Mouse (Mus musculus): ENCODE data around the gene Map4k4. TPM values are rescaled to one million over a fixed set of nuclear protein-coding genes. Genes with fewer than 3 reads are reported as not detected.

The Map4k4 gene
- polyA plus RNA-seq, 1 experiment from 2014 or later, result 42.8 TPM

DNA sequence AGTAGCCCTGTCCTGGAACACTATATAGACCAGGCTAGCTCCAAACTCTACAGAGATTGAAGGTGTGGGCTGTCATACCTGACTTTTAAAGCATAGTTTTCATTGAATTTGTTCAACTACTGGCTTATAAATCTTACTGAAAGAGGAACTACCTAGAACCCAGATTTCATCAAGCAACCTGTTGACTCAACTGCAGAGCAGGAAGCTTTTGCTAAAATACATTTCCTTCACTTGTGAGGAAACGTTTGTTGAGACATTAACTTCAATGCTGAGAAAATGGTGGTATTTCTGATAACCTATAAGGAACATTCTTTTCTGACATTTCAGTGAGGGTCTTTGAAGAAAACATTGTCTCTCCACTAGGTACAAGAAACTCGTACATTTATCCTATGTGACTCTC, 19.9 kb downstream of the Map4k4 start:
- H3K4me1 ChIP-seq, result peaks cover 73% of the 10 kb centered on the region
- ATAC-seq (ENCODE audit: insufficient number of reproducible peaks, insufficient read depth, low FRiP score, low TSS enrichment, low read depth), result no peak
- H3K36me3 ChIP-seq, result peaks cover 14% of the 10 kb centered on the region
- no peaks in the 10 kb centered on the region for H3K9me3 ChIP-seq
- no peak overlapping the region for H3K4me2 ChIP-seq
- 73% methylated on average over 2 of the region's 2 CpGs for WGBS
- no peak overlapping the region for H3K9ac ChIP-seq
- no peak overlapping the region for H3K27ac ChIP-seq
- H3K27me3 ChIP-seq, result no peaks in the 10 kb centered on the region
- H3K4me3 ChIP-seq, result no peak overlapping the region

DNA sequence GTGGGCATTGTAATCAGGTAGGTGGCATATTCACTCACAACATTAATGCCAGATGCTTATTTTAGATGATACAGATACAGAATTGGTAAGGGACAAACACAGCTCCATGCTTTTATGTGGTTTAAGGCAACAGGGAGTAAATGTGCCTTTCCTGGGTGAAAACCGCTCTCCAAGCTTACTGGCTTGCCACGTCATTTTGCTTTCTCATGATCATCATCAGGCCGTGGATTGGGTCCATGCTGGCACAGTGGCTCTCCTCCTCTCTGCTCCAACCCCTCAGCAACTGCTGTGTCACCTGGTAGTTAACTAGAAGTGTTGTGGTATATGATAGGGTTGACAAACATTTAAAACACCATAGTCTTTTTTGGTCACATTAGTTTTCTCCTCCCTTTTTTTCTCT, 21.3 kb downstream of the Map4k4 start:
- no peaks in the 10 kb centered on the region for H3K27me3 ChIP-seq
- H3K4me3 ChIP-seq, result no peak overlapping the region
- no peak overlapping the region for H3K9ac ChIP-seq
- WGBS, result 77% methylated on average over 3 of the region's 3 CpGs
- peaks cover 19% of the 10 kb centered on the region for H3K36me3 ChIP-seq
- H3K4me1 ChIP-seq, result peaks cover 79% of the 10 kb centered on the region
- ATAC-seq (ENCODE audit: insufficient number of reproducible peaks, insufficient read depth, low FRiP score, low TSS enrichment, low read depth), result no peak
- H3K4me2 ChIP-seq, result no peak overlapping the region
- no peaks in the 10 kb centered on the region for H3K9me3 ChIP-seq
- H3K27ac ChIP-seq, result no peak overlapping the region

DNA sequence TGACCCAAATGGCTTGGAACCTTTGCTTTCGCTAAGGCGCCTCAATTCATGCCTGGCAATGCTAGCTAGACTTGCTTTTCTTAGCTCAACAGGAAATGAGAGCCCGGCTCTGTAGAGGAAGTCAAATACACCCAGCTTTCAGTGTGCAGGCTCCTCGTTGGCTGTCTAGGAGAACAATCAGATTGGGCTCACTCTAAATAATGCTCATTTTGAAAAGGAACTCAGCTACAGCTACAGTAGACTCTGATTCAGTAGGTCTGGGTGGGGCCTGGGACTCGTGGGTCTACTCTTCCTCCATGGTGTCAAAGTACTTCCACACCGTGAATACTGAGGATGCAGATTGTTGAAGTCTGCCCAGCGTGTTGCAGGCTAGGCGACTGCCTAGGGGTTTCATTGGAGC, 22.0 kb downstream of the Map4k4 start:
- peaks cover 81% of the 10 kb centered on the region for H3K4me1 ChIP-seq
- H3K9me3 ChIP-seq, result no peaks in the 10 kb centered on the region
- H3K27me3 ChIP-seq, result no peaks in the 10 kb centered on the region
- no peak for ATAC-seq (ENCODE audit: insufficient number of reproducible peaks, insufficient read depth, low FRiP score, low TSS enrichment, low read depth)
- WGBS, result 31% methylated on average over 8 of the region's 8 CpGs
- H3K4me2 ChIP-seq, result no peak overlapping the region
- peak overlapping the region; percentile 48; the same call in 1 of the 2 replicates for H3K27ac ChIP-seq
- no peak overlapping the region for H3K4me3 ChIP-seq
- no peak overlapping the region for H3K9ac ChIP-seq
- H3K36me3 ChIP-seq, result peaks cover 19% of the 10 kb centered on the region

DNA sequence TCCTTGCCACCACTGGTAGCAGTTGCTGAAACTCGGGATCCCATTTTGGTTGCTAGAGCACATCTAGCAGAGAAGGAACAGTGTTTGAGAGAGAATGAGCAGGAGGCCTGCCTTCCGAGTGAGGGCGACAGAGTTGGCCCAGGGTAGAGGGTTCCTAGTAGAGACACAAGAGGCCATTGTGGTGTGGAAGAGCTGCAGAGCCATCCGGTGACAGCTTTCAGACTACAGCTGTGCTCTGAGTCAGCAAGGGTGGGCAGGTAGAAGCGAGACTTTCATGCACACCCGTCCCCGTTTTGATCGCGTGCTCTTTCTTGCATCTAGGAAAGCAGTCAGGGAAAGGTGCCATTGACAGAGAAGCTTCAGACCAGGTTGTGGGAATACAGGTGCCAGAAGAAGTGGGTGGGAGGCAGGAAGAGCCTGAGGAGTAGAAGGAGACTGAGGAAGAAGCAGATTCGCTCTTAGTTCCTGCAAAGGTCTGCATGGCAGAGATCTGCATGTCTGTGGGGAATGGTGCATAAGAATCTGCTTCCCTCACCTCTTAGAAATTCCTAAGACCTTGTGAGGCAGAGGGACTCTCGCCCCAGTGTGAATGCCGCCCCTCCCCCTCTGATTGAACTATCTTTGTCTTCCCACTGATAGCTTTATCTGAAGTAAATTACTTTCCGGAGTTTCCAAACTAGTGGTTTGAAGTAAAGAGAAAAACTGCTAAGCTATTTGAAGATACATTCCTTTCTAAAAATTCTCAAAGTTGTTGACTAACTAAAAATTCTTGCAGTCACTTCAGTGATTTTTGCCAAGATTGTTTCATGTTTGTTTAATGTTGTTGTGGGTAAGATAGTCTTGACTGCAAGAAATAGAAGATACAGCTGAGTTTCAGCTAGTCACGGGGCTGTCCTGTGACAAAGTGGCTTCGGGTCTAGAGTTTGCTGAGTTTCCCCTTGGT, 23.0 kb downstream of the Map4k4 start:
- H3K9me3 ChIP-seq, result no peaks in the 10 kb centered on the region
- no peak overlapping the region for H3K4me3 ChIP-seq
- 34% methylated on average over 15 of the region's 15 CpGs for WGBS
- no peak for ATAC-seq (ENCODE audit: insufficient number of reproducible peaks, insufficient read depth, low FRiP score, low TSS enrichment, low read depth)
- H3K27me3 ChIP-seq, result no peaks in the 10 kb centered on the region
- H3K4me2 ChIP-seq, result peak overlapping the region; percentile 27; the same call in 1 of the 2 replicates
- no peak overlapping the region for H3K9ac ChIP-seq
- peak overlapping the region; percentile 48; the same call in 1 of the 2 replicates for H3K27ac ChIP-seq
- peaks cover 19% of the 10 kb centered on the region for H3K36me3 ChIP-seq
- H3K4me1 ChIP-seq, result peaks cover 78% of the 10 kb centered on the region

DNA sequence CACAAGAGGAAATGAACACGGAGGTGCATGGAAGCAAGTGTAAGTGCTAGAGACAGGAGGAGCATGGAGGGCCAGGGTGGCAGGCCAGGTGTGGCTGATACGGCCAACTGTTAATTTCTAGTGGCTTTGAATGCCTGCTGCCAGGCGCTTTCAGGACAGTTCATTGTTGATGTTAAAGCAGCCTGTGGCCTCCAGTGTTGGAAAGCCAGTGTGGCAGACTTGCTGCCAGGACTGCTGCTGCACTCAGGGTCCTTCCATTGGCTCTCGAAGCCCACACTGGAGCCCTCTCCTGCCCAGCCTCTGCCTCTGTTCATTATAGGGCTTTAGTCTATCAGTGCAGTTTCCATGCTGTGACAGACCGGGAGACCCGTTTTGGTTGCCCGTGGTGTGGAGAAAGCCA, 30.3 kb downstream of the Map4k4 start:
- Histone ChIP-seq H3K4me3 (no peak overlapping the region), H3K4me1 (peaks cover 93% of the 10 kb centered on the region), H3K4me2 (no peak overlapping the region), H3K9ac (no peak overlapping the region), H3K27me3 (no peaks in the 10 kb centered on the region), H3K27ac (no peak overlapping the region), H3K9me3 (no peaks in the 10 kb centered on the region), H3K36me3 (peaks cover 3% of the 10 kb centered on the region; the same call in 1 of the 2 replicates)
- 71% methylated on average over 7 of the region's 7 CpGs for WGBS
- no peak for ATAC-seq (ENCODE audit: insufficient number of reproducible peaks, insufficient read depth, low FRiP score, low TSS enrichment, low read depth)

DNA sequence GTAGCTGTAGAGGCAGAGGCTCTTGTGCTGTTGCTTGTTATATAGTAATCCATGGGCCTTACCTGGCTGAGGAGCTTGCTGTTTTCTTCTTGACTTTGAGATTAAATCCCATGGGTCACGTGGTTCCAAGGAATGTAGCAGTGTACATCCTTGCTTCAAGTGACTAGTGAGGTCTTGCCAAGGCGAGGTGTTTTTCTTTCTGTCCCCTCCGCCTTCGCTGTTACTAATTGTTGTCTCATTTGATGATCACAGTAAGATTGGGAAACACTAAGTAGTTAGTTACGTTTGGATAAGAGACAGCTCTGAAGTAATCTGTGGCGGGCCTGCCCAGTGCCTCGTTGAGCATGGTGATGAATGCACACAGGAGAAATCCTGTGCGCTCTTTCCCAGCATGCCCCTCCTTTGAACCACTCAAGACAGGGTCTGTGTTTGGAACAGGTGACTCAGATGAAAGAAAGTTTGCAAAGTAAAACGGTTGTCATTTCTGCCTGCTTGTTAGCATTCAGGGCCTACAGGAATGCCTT, 31.6 kb downstream of the Map4k4 start:
- Histone ChIP-seq H3K27ac (no peak overlapping the region), H3K36me3 (no peaks in the 10 kb centered on the region), H3K4me3 (no peak overlapping the region), H3K4me2 (no peak overlapping the region), H3K9ac (no peak overlapping the region), H3K27me3 (no peaks in the 10 kb centered on the region), H3K9me3 (no peaks in the 10 kb centered on the region), H3K4me1 (peaks cover 93% of the 10 kb centered on the region)
- ATAC-seq (ENCODE audit: insufficient number of reproducible peaks, insufficient read depth, low FRiP score, low TSS enrichment, low read depth), result no peak
- WGBS, result 59% methylated on average over 9 of the region's 9 CpGs

DNA sequence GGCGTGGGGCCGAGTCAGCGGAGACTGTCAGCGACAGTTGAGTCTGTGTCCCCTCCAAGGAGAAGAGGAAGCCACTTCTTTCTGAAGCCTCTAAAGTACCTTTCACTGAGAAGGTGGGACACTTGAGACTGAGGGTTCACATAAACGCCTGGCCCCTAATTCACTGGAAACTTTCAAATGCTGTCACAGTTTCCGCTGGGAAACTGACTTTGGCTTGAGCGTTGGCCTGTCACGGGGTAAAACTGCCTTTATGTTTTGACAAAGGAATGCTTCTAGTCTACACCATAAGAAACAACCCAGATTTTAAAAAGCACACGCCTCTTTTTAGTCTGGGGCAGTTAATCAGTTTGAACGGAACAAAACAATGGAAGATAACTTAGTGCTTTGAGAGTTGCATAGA, 32.2 kb downstream of the Map4k4 start:
- Histone ChIP-seq H3K9me3 (no peaks in the 10 kb centered on the region), H3K4me2 (no peak overlapping the region), H3K27me3 (no peaks in the 10 kb centered on the region), H3K9ac (no peak overlapping the region), H3K4me3 (no peak overlapping the region), H3K36me3 (no peaks in the 10 kb centered on the region), H3K4me1 (peaks cover 94% of the 10 kb centered on the region), H3K27ac (no peak overlapping the region)
- 63% methylated on average over 10 of the region's 10 CpGs for WGBS
- no peak for ATAC-seq (ENCODE audit: insufficient number of reproducible peaks, insufficient read depth, low FRiP score, low TSS enrichment, low read depth)

DNA sequence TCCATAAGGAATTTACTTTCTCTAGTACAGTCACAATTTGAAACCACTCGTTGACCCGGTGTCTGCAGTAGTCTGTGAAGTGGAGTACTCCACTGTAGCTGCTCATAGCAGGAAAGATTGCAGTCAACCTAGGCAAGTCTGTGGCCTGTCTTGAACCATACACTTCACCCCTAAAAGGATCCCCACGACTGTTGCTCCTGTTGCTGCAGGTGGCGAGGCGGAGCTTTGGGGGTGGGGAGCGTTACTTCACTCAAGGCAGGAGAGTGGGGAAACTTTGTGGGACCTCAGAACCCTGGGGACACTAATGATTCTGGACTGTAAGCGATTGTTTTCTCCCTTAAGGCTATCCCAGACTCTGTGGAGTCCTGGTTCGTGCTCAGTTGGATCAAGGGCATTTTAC, 34.2 kb downstream of the Map4k4 start:
- Histone ChIP-seq H3K9ac (no peak overlapping the region), H3K4me3 (no peak overlapping the region), H3K4me1 (peaks cover 94% of the 10 kb centered on the region), H3K27me3 (no peaks in the 10 kb centered on the region), H3K4me2 (peak overlapping the region; percentile 58), H3K36me3 (peaks cover 7% of the 10 kb centered on the region; the same call in 1 of the 2 replicates), H3K27ac (no peak overlapping the region), H3K9me3 (no peaks in the 10 kb centered on the region)
- no peak for ATAC-seq (ENCODE audit: insufficient number of reproducible peaks, insufficient read depth, low FRiP score, low TSS enrichment, low read depth)
- WGBS, result 18% methylated on average over 8 of the region's 8 CpGs

DNA sequence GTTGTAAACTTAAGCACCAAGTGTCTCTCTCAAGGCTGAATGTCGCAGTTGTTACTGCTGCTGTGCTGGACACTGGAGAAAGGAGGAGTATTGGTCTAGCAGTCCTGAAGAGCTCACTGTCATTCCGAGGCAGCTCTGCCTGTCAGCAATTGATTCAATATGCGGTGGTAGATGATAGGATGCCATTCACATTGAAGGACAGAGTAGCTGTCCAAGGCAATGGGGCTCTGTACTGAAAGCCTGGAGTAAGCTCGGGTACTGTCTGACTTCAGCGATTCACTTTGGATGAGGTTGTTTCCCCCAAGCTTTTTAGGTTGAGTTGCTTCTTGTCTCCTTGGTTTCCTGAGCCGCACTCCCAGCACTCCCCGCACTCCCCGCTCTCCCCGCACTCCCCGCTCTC, 34.9 kb downstream of the Map4k4 start:
- peak overlapping the region; percentile 58 for H3K4me2 ChIP-seq
- no peak for ATAC-seq (ENCODE audit: insufficient number of reproducible peaks, insufficient read depth, low FRiP score, low TSS enrichment, low read depth)
- H3K9ac ChIP-seq, result peak overlapping the region; percentile 51; the same call in 1 of the 2 replicates
- WGBS, result 3% methylated on average over 8 of the region's 10 CpGs
- H3K4me1 ChIP-seq, result peaks cover 95% of the 10 kb centered on the region
- H3K36me3 ChIP-seq, result peaks cover 7% of the 10 kb centered on the region; the same call in 1 of the 2 replicates
- H3K9me3 ChIP-seq, result no peaks in the 10 kb centered on the region
- H3K4me3 ChIP-seq, result peak overlapping the region; percentile 29
- no peaks in the 10 kb centered on the region for H3K27me3 ChIP-seq
- no peak overlapping the region for H3K27ac ChIP-seq

DNA sequence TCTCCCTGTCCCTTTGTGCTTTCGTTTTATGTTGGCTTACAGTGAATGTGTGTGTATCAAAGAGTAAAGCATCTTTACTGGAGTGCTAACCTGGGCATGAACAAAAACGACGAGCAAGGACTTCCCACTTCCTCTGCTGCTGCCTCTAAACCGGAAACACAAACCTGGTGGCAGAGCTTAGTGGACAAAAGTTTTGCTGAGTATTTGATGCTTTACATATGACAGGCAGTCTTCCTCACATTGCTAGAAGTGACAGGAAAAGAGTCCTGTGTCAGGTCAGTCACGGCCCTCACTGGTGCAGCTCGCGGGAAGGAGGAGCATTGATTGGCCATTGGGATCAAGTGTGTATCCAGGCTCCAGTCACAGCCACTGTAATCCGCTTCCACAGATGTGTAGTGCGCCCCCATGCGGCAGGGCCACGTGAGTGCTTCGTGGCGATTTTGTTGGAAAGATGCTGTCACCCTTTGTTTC, 35.7 kb downstream of the Map4k4 start:
- H3K36me3 ChIP-seq, result peaks cover 7% of the 10 kb centered on the region; the same call in 1 of the 2 replicates
- no peaks in the 10 kb centered on the region for H3K27me3 ChIP-seq
- H3K9me3 ChIP-seq, result no peaks in the 10 kb centered on the region
- ATAC-seq (ENCODE audit: insufficient number of reproducible peaks, insufficient read depth, low FRiP score, low TSS enrichment, low read depth), result no peak
- peak overlapping the region; percentile 8; the same call in 1 of the 2 replicates for H3K27ac ChIP-seq
- H3K4me3 ChIP-seq, result peak overlapping the region; percentile 29
- 3% methylated on average over 13 of the region's 13 CpGs for WGBS
- H3K9ac ChIP-seq, result 0 out of 2 replicates have a peak overlapping the region, but pooled peaks have one; percentile 38
- peak overlapping the region; percentile 58 for H3K4me2 ChIP-seq
- H3K4me1 ChIP-seq, result peaks cover 95% of the 10 kb centered on the region

DNA sequence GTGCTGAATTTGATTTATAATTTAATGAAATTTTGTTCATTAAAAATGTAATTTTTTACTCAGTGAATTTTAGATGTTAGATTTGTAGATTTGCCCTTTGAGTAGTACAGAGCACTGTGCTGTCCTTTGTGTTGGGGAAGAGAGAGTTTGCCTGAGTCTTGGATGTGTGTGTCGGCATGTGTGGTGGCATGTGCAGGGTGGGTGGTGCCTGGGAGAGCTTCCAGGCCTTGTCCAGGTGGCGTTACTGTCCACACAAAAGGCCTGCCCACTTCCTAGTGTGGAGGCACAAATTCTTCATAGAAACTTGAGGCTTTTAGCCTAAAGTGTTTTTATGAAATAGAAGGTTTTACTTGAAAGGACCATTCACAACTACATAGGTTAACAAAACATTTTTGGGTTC, 36.2 kb downstream of the Map4k4 start:
- Histone ChIP-seq H3K36me3 (peaks cover 7% of the 10 kb centered on the region; the same call in 1 of the 2 replicates), H3K9ac (no peak overlapping the region), H3K4me1 (peaks cover 95% of the 10 kb centered on the region), H3K9me3 (no peaks in the 10 kb centered on the region), H3K27ac (peak overlapping the region; percentile 44; the same call in 1 of the 2 replicates), H3K27me3 (no peaks in the 10 kb centered on the region), H3K4me3 (no peak overlapping the region), H3K4me2 (peak overlapping the region; percentile 58; the same call in 1 of the 2 replicates)
- ATAC-seq (ENCODE audit: insufficient number of reproducible peaks, insufficient read depth, low FRiP score, low TSS enrichment, low read depth), result no peak
- 29% methylated on average over 2 of the region's 2 CpGs for WGBS
